Mouse (Mus musculus) testis, postnatal 10 days (tissue): ENCODE data around the gene Ranbp3l.
A peak's percentile ranks its signal among the peaks of the same experiment; 100 is the strongest.

Source experiments
- DNase-seq: peaks from one replicate; pipeline ENCODE4 v3.0.0; 2021; ENCODE audit warnings: low spot score

The Ranbp3l gene

DNA sequence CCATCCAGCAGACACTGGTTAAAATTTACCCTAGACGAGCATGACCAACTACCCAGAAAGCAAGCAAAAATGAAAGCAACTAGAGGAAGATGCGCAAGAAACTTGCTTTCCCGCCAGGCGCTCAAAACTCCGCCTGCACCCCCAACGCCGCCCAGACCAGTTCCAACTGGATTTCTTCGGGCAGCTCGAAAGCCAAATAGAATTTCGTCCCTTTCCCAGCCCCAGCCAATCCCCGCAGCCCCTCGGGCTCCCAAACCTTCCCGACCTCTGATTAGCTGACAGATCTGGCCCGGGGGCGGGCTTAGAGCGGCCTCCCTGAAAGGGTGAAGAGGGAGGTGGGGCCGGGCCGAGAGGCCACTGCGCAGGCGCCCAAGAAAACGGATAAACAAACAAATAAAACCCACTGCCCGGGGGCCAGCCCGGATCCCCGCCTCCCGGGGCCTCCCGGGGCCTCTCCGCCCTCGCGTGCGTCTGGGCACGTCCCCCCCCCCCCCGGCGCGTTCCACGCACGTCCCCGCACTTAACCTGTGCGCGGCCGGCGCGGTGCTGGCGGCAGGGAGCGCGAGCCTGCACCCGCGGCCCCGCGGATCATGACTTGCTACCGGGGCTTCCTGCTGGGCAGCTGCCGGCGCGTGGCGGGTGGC, 103.3 kb downstream of the Ranbp3l start, which contains the start of gene Nadk2:
Gene Nadk2, plus strand, starts transcription at position 349 of the 644 bp plus-strand sequence.
- peak; percentile 98 for DNase-seq

DNA sequence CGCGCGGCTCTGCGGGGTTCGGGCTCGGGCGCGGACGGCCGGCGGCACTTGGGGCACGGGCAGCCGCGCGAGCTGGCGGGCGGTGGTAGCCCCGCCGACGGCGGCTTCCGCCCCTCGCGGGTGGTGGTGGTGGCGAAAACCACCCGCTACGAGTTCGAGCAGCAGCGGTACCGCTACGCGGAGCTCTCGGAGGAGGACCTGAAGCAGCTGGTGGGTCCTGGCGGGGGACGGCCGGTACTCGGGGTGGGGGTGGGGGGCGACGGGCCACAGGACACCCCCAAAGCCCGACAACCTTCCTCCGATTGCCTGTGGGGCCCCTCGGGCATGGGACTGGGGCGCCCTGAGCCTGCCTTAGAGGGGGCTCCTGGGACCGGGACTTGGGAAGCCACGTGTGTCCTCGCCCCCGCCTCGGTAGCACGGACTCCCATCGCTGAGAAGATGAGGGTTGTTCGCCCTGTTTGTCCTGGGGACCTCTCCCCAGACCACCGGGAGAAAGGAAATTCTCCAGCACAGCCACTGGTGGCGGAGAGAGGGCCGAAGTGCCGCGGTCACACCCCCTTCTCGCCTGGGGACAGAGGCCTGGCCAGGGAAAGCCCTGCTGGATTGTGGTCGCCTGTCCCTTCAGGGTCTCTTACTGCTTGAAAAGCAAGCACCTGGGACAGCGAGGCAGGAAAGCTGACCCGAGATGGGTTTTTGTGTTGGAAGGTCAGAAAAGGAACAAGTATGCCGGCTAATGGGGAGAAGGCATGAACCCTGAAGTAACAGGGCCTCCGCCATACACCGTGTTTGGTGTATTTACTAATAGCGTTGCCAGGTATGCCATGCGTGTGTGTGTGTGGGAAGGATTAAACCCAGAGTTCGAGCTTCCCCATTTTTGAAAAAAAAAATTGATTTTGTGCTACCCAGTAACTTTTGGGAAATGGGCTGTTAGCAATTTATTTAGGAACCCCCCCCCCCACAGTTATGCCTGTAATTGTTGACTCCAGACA, 104.1 kb downstream of the Ranbp3l start:
- DNase-seq = peak; percentile 68

DNA sequence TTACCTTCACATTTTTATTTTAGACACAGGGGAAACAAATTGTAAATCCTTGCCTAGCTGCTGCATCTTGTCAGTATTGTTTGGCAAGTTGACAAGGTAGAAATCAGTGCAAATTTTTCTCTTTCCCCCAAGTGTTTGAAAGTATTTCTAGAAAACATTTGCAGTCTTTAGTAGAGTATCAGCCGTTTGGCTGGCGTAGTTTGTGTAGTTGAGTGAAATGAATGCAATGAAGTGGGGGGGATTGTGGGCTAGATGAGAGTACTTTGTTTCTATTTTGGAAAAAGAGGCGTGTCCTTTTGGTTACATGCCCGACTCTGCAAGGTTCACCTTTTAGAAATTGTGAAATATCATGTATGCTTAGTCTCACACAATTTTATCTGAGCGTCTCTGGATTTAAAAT, 104.9 kb downstream of the Ranbp3l start:
- no peak for DNase-seq

DNA sequence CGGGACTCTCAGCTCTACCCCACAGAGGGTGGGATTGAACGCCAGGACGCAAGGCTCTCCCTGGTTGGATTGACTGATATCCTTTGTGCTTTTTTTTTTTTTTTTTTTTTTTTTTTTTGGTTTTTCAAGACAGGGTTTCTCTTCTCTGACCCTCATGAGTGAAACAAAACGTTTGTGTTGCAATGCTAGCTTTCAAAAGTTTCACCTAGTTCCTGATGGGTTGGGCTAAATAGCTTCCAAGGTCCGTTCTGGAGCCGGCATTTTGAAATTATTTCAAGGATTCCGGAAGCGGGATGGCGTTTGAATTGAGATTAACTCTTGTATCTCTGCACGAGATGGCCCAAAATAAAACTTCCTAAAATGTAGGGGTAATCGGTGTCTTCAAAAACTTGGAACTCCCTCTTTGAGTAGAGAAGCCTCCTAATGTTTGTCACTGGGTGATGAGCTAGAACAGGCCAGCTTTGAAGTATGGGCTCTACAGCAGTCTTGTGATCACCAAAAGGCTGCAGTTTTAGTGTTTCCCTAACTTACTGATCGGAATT, 105.4 kb downstream of the Ranbp3l start:
- DNase-seq = no peak

DNA sequence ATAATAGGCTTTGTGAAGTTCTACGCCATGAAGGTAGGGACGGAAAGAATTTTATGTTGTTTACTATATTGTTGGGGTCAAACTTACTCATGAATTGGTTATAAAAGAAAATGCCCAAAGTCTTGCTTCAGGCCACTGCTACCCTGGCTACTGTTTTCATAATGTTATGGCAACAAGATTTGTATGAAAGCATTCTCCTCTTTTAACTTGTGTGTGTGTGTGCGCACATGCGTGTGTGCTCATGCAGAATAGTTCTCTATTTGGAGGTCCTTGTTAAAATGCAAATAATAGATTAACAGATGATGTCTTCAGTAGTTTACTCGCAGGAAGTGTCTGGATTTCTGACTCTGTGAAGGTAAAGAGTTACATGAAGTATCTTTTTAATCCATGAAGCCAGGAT, 105.9 kb downstream of the Ranbp3l start:
- no peak for DNase-seq

DNA sequence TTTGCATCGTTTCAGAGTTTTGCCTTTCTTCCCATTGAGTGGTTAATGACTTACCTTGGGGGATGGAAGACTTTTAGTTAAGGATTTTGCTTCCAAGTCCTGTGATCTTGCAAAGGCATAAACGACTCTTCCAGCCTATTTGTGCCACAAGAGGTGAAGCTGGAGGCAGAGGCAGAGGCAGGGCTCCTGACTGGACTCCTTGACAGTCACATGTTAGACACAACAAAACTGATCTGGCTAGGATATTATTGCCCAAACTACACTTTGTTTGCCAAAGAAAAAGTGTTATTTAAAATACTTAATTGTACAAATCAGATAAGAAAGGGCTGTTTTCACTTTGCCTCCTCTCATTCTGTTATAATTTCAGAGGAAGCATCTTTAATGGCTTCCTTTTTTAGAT, 106.4 kb downstream of the Ranbp3l start:
- no peak for DNase-seq

DNA sequence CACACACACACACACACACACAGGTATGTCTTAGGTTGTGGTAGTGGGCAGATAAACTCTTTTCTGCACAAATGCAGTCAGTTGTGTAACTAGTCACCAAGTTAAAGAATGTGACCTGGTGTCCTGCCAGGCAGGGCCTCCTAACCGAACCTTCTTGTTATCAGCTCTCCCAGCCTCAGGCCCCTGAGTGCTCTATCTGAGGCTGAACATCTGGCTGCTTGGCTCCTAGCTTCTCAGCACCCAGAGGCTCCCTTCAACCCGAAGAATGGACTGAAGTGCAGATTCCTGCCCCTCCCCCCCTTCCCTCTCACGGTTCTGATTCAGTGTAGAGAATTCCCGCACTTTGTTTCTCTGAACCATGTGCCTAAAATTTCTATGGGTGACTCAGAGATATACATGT, 106.9 kb downstream of the Ranbp3l start:
- DNase-seq = no peak

- DNase-seq = no peak
These were observed 108.0 kb downstream of the Ranbp3l start for GRCm38 (mm10) chr15:9075608-9076200.

GRCm38 (mm10) chr15:9078481-9079300, 110.9 kb downstream of the Ranbp3l start:
- DNase-seq = no peak

GRCm38 (mm10) chr15:9079626-9080025, 111.9 kb downstream of the Ranbp3l start:
- no peak for DNase-seq

DNA sequence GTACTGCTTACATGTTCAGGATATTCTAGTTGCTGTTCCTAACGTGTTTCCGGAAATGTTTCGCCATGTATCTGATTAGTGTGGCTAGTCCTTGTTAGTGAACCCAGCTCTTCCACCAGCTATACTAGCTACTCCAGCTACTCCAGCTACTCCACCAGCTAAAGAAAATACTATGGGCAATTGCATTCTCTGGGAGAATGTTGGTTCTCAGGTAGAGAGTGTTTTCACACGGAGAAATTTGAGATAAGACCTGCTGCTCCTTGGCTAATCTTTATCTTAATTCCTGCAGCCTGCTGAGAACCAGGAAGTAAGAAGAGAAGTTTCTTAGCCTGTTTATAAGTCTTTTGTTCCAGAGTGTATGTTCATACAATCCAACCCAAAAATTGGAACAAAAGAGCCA, 112.5 kb downstream of the Ranbp3l start:
- no peak for DNase-seq

GRCm38 (mm10) chr15:9081294-9081693, 113.5 kb downstream of the Ranbp3l start:
- DNase-seq = no peak

- DNase-seq = no peak
These were observed 115.0 kb downstream of the Ranbp3l start for GRCm38 (mm10) chr15:9082753-9083152.

DNA sequence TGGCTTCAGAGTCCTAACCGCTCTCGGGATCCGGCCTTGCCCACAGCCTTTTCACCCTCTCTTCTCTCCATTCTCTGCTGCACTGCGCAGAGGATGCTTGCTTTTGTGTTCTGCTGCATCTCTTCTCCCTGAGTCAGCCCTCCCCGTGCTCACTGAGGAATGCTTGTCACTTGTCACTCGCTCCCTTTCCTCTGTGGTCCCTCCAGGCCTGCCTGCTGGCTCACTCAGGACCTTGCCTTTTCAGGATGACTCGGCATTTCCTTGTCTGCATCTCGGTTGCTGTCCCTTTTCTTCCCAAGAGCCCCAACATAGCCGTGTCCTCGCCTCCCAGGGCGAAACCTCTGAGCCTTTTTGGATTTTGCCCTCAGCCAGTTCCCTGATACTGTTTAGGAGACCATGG, 119.1 kb downstream of the Ranbp3l start:
- DNase-seq = no peak

DNA sequence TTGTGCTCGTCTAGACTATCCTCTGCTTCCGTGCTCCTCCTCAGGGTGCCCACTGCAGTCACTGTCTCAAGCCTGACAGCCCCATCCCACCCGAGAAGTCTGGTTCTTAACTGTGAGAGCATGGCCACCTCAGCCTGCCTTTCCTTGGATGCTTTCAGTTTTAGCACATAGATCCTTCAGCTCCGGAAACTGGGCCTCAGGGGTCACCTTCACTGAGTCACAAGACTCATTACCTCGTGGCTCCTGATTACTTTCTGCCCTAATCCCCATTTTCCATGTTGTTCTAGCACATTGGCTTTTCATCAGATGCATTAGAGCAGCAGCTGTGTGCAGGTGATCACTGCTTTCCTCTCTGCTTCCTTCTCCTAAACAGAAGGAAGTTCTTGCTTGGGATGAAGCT, 119.7 kb downstream of the Ranbp3l start:
- DNase-seq = no peak

- no peak for DNase-seq
These were observed 120.3 kb downstream of the Ranbp3l start for GRCm38 (mm10) chr15:9087895-9088682.

DNA sequence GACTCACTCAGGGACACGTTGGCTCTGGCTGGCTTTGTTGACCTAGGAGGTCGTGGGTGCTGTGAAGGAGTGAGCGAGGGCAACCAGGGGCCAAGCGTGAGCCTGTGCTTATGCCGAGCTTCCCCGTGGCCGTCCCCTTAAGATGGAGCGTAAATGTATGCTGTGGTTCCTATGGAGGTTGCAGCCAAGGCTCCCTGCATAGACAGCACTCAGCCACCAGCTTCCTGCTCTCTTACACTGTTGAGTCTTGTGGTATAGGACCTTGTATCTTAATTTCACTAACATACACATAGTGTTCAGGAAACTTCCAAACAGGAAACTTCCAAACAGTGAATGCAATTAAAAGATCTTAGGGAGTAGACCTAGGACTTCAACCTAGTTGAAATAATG, 120.9 kb downstream of the Ranbp3l start:
- DNase-seq = no peak

- DNase-seq = no peak
These were observed 121.5 kb downstream of the Ranbp3l start for GRCm38 (mm10) chr15:9089136-9089720.

- DNase-seq = no peak
These were observed 122.9 kb downstream of the Ranbp3l start for GRCm38 (mm10) chr15:9090662-9091061.

GRCm38 (mm10) chr15:9093598-9094365, 126.0 kb downstream of the Ranbp3l start:
- no peak for DNase-seq
